ENCODE assay signal across 14 mouse cellular contexts in genomic region chr5:22963300-22963699, GRCm38 (mm10).
DNase-seq lines count a peak whose midpoint lies in the region; ATAC-seq and TF ChIP-seq lines count a peak whose summit lies in the region.
"Had no signal": no experiment of that assay in that cellular context is flagged by ENCODE, and none has a peak within 500 bp of the region (broad histone marks: within the 10 kb centered on the region; RNA-seq: fewer than 3 reads in every experiment).

No protein-coding gene starts in this region.

- H3K9ac ChIP-seq in kidney, embryonic 14.5 days (ENCODE audit: low read depth, low read length): no peak overlapping the region
- no peak overlapping the region for H3K9ac ChIP-seq in stomach, postnatal 0 days (ENCODE audit: low read length)
- H3K9ac ChIP-seq: limb, embryonic 15.5 days; lung, embryonic 14.5 days had no signal

- H3K4me3 ChIP-seq in gastrocnemius, adult 2 months: no peak overlapping the region
- no peak overlapping the region for H3K4me3 ChIP-seq in kidney, embryonic 14.5 days (ENCODE audit: low read length)
- H3K4me3 ChIP-seq in stomach, postnatal 0 days (ENCODE audit: low read depth, low read length): no peak overlapping the region
- H3K4me3 ChIP-seq: heart, embryonic 10.5 days; hindbrain, embryonic 10.5 days; limb, embryonic 15.5 days had no signal

- H3K9me3 ChIP-seq in kidney, embryonic 14.5 days (ENCODE audit: control insufficient read depth, low read length): no peaks in the 10 kb centered on the region
- H3K9me3 ChIP-seq in stomach, postnatal 0 days (ENCODE audit: control insufficient read depth, low read length): no peaks in the 10 kb centered on the region
- H3K9me3 ChIP-seq: heart, embryonic 10.5 days; hindbrain, embryonic 10.5 days; limb, embryonic 15.5 days had no signal

- TF ChIP-seq EP300 in stomach, postnatal 0 days (optimal IDR thresholded peaks at IDR 0.05): no peak

- no peaks in the 10 kb centered on the region for H3K36me3 ChIP-seq in kidney, embryonic 14.5 days (ENCODE audit: control insufficient read depth, insufficient read depth, low read length)
- H3K36me3 ChIP-seq in stomach, postnatal 0 days (ENCODE audit: control insufficient read depth, insufficient read depth, low read length): no peaks in the 10 kb centered on the region
- H3K36me3 ChIP-seq: heart, embryonic 10.5 days; hindbrain, embryonic 10.5 days; limb, embryonic 15.5 days had no signal

- no peak for ATAC-seq in kidney, embryonic 14.5 days (ENCODE audit: low FRiP score, low TSS enrichment)
- no peak for ATAC-seq in stomach, postnatal 0 days (ENCODE audit: low FRiP score, low TSS enrichment)
- ATAC-seq: forebrain, embryonic 16.5 days had no signal

- peak; percentile 16 for DNase-seq in gastrocnemius, adult 2 months
- no peak for DNase-seq in gastrocnemius, postnatal 36 days
- DNase-seq in kidney, adult 9 months: peak; percentile 8
- peak; percentile 6 for DNase-seq in urinary bladder, postnatal 14 days (ENCODE audit: low spot score)
- no peak for DNase-seq in urinary bladder, postnatal 10 days (ENCODE audit: low spot score)
- DNase-seq in stomach, postnatal 0 days (ENCODE audit: low spot score): no peak
- no peak for DNase-seq in thymus, postnatal 4 days
- DNase-seq: lung, embryonic 14.5 days; right cerebral cortex, postnatal 4 days had no signal

- 65% methylated on average over 6 of the region's 6 CpGs for WGBS in kidney, embryonic 14.5 days
- WGBS in stomach, postnatal 0 days: 63% methylated on average over 6 of the region's 6 CpGs

- H3K4me2 ChIP-seq in kidney, embryonic 14.5 days (replicated peaks; ENCODE audit: low read depth, low read length): no peak overlapping the region
- no peak overlapping the region for H3K4me2 ChIP-seq in stomach, postnatal 0 days (replicated peaks; ENCODE audit: low read depth)
- H3K4me2 ChIP-seq: limb, embryonic 15.5 days; lung, embryonic 14.5 days had no signal

- no peak overlapping the region for H3K27ac ChIP-seq in gastrocnemius, adult 2 months
- H3K27ac ChIP-seq in kidney, embryonic 14.5 days (ENCODE audit: low read depth, low read length): no peak overlapping the region
- H3K27ac ChIP-seq in stomach, postnatal 0 days (replicated peaks): no peak overlapping the region
- H3K27ac ChIP-seq: heart, embryonic 10.5 days; hindbrain, embryonic 10.5 days; limb, embryonic 15.5 days had no signal

- no peaks in the 10 kb centered on the region for H3K27me3 ChIP-seq in kidney, embryonic 14.5 days (ENCODE audit: control insufficient read depth, insufficient read depth, low read length)
- H3K27me3 ChIP-seq in stomach, postnatal 0 days (ENCODE audit: control insufficient read depth, insufficient read depth, low read length): no peaks in the 10 kb centered on the region
- H3K27me3 ChIP-seq: limb, embryonic 15.5 days had no signal

- TF ChIP-seq CTCF in gastrocnemius, adult 2 months (IDR thresholded peaks at IDR 0.05): peak; percentile 49
- TF ChIP-seq CTCF in stomach, postnatal 0 days (IDR thresholded peaks at IDR 0.05; ENCODE audit: low read depth): peak; percentile 35

- H3K4me1 ChIP-seq in kidney, embryonic 14.5 days (ENCODE audit: control insufficient read depth, insufficient read depth, low read length): no peaks in the 10 kb centered on the region
- H3K4me1 ChIP-seq in stomach, postnatal 0 days (replicated peaks; ENCODE audit: control insufficient read depth, insufficient read depth): no peaks in the 10 kb centered on the region
- H3K4me1 ChIP-seq: heart, embryonic 10.5 days; hindbrain, embryonic 10.5 days; limb, embryonic 15.5 days had no signal

- intact Hi-C loops in gastrocnemius, adult 2 months (cut with DNase I): loop anchor here (5.0 to 10.0 kb wide), 2 partner anchors 259 to 322 kb away; no protein-coding TSS in a partner anchor
- intact Hi-C loops in gastrocnemius, postnatal 36 days (cut with DNase I): no loop called here

Comparison
In these comparisons a context has a peak if more than half of its experiments do, and no peak if none do; other contexts are left out.
1. DNase-seq: peak in gastrocnemius, adult 2 months (single experiment), kidney, adult 9 months (single experiment) and urinary bladder, postnatal 14 days (single experiment); none in gastrocnemius, postnatal 36 days (0 of 2), urinary bladder, postnatal 10 days (single experiment), stomach, postnatal 0 days (single experiment) and thymus, postnatal 4 days (single experiment).